Mouse (Mus musculus) thymus, adult 2 months (tissue): Measurements from ENCODE around the gene Hexim1. TPM values are rescaled to one million over a fixed set of nuclear protein-coding genes. Genes with fewer than 3 reads are reported as not detected.

Source experiments
- DNase-seq: peaks from one replicate; pipeline ENCODE4 v3.0.0; 2021
- H3K27ac ChIP-seq: fragments of 200-500 bp; 2 replicates; pipeline ENCODE4 v1.5.1; 2012; ENCODE audit warnings: low read length, control low read depth; ENCODE audit not compliant: control insufficient read depth, insufficient read depth
- H3K27me3 ChIP-seq: fragments of 200-500 bp; 2 replicates; pipeline ENCODE4 v1.6.1; 2012; ENCODE audit warnings: mild to moderate bottlenecking, low read length, moderate library complexity, mixed read lengths; ENCODE audit not compliant: control insufficient read depth, insufficient read depth
- H3K36me3 ChIP-seq: fragments of 200-500 bp; 2 replicates; pipeline ENCODE4 v1.6.1; 2012; ENCODE audit warnings: mild to moderate bottlenecking, low read length, moderate library complexity; ENCODE audit not compliant: control insufficient read depth, insufficient read depth
- H3K4me1 ChIP-seq: fragments of 200-500 bp; replicated peaks from 2 replicates; pipeline ENCODE4 v1.6.1; 2012; ENCODE audit warnings: low read length; ENCODE audit not compliant: control insufficient read depth, insufficient read depth
- H3K4me3 ChIP-seq: fragments of 200-500 bp; 2 replicates; pipeline ENCODE4 v1.5.1; 2012; ENCODE audit warnings: mild to moderate bottlenecking, low read length, control low read depth, moderate library complexity; ENCODE audit not compliant: control insufficient read depth, insufficient read depth
- CTCF ChIP-seq: fragments of 200-500 bp; IDR thresholded peaks from 2 replicates; pipeline ENCODE4 v1.5.1; 2012; ENCODE audit warnings: mild to moderate bottlenecking, control low read depth, low read length, moderate library complexity, borderline replicate concordance; ENCODE audit not compliant: control insufficient read depth, poor library complexity, insufficient read depth; ENCODE audit errors: extremely low read depth
- POLR2A ChIP-seq: fragments of 200-500 bp; IDR thresholded peaks from 2 replicates; pipeline ENCODE4 v1.6.1; 2012; ENCODE audit warnings: mild to moderate bottlenecking, low read length, control low read depth, moderate library complexity; ENCODE audit not compliant: control insufficient read depth, poor library complexity, insufficient read depth; ENCODE audit errors: extremely low read depth
- WGBS: fragments of 180-500 bp; shearing (Covaris S2); methylation state at CpG from one replicate; pipeline ENCODE4 v1.1.7; 2018; 5-methylcytosine and 5-hydroxymethylcytosine counted together
- polyA plus RNA-seq: library from polyadenylated mRNA; depleted of rRNA; stranded (reverse); fragments of >200 nt; gene quantifications from 2 replicates; pipeline ENCODE4 v1.2.3, GENCODE M21; 2012

The Hexim1 gene
- polyA plus RNA-seq, 1 experiment, result 18.2 TPM

- H3K4me1 ChIP-seq, result peaks cover 19% of the 10 kb centered on the region
- no peak for TF ChIP-seq POLR2A
- no peak for TF ChIP-seq CTCF
- no peaks in the 10 kb centered on the region for H3K36me3 ChIP-seq
- WGBS, result 95% methylated on average over 11 of the region's 11 CpGs
- no peak overlapping the region for H3K4me3 ChIP-seq
- no peak overlapping the region for H3K27ac ChIP-seq
- peaks cover 5% of the 10 kb centered on the region; the same call in 1 of the 2 replicates for H3K27me3 ChIP-seq
- DNase-seq, result no peak
Measured at GRCm38 (mm10) chr11:103098531-103099190, 17.4 kb upstream of the Hexim1 start.

DNA sequence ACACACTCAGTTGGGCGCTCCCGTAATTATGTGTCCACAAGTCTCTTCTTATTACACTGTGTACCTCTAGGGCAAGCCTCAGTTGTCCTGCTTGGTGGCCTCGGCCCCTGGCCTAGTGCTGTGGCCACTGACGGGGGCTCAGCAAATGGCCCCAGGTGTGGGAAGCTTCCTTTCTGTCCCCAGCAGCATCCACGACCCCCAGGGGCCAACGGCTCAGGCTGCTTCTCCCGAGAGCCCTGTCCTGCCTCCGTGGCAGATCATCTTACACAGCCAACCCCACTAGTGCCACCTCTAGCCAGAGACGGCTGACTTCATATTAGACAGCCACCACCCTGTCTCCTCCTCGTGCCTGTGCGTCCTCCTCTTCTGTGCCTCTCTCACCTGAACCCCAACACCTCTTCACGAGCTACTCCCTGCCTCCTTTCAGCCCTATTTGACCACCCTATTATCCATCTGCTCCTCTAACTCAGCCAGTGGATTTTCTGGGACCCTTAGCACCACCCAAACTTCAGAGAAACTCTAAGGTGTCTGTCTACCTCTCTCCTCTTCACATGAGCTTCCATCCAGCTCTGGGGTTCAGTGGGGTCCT lies 16.6 kb upstream of the Hexim1 start:
- peaks cover 5% of the 10 kb centered on the region; the same call in 1 of the 2 replicates for H3K27me3 ChIP-seq
- no peak overlapping the region for H3K27ac ChIP-seq
- DNase-seq, result no peak
- no peak for TF ChIP-seq CTCF
- no peak for TF ChIP-seq POLR2A
- WGBS, result 90% methylated on average over 12 of the region's 12 CpGs
- no peaks in the 10 kb centered on the region for H3K36me3 ChIP-seq
- H3K4me3 ChIP-seq, result no peak overlapping the region
- peaks cover 22% of the 10 kb centered on the region for H3K4me1 ChIP-seq

- H3K27ac ChIP-seq, result no peak overlapping the region
- H3K4me1 ChIP-seq, result peaks cover 25% of the 10 kb centered on the region
- no peak for DNase-seq
- no peak overlapping the region for H3K4me3 ChIP-seq
- TF ChIP-seq POLR2A (no peak), CTCF (no peak)
- peaks cover 5% of the 10 kb centered on the region; the same call in 1 of the 2 replicates for H3K27me3 ChIP-seq
- 60% methylated on average over 8 of the region's 8 CpGs for WGBS
- no peaks in the 10 kb centered on the region for H3K36me3 ChIP-seq
Measured at GRCm38 (mm10) chr11:103100361-103100760, 15.7 kb upstream of the Hexim1 start.

DNA sequence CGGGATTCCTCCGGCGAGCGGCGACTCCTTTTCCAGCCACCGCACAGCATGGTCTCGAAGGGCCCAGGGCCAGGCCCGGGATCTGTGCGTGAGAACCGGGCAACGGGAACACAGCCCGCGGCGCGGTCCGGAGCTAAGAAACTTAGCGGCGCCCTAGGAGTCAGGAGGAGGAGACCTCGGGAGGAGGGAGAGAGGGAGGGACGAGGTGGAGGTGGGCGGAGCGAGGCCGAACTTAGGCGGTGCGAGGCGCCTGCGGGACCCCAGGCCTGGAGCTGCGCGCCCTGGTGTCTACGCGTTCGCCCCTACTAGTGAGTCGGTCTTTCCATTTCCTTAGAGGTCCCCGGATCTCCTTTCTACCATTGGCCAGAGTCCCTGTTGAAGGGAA lies 14.6 kb upstream of the Hexim1 start, which contains the start of the genes Plcd3 and Acbd4:
TSS of gene Plcd3 (minus strand) at position 178 of the 385 bp plus-strand sequence.
TSS of gene Acbd4 (plus strand) at position 202 of the 385 bp plus-strand sequence.
- no peaks in the 10 kb centered on the region for H3K36me3 ChIP-seq
- H3K27ac ChIP-seq, result no peak within 1 kb of the TSS
- peak within 1 kb of the TSS; percentile 21 for H3K4me3 ChIP-seq
- DNase-seq, result peak; percentile 57
- WGBS, result 2% methylated on average over 34 of the region's 34 CpGs
- TF ChIP-seq CTCF (no peak), POLR2A (no peak)
- H3K27me3 ChIP-seq, result peaks cover 5% of the 10 kb centered on the region; the same call in 1 of the 2 replicates
- H3K4me1 ChIP-seq, result peaks cover 25% of the 10 kb centered on the region

GRCm38 (mm10) chr11:103101866-103102501 lies 14.0 kb upstream of the Hexim1 start:
- DNase-seq, result no peak
- H3K27ac ChIP-seq, result no peak overlapping the region
- TF ChIP-seq POLR2A, result no peak
- TF ChIP-seq CTCF, result no peak
- peaks cover 25% of the 10 kb centered on the region for H3K4me1 ChIP-seq
- peak overlapping the region; percentile 21 for H3K4me3 ChIP-seq
- 6% methylated on average over 30 of the region's 30 CpGs for WGBS
- peaks cover 5% of the 10 kb centered on the region; the same call in 1 of the 2 replicates for H3K27me3 ChIP-seq
- no peaks in the 10 kb centered on the region for H3K36me3 ChIP-seq

DNA sequence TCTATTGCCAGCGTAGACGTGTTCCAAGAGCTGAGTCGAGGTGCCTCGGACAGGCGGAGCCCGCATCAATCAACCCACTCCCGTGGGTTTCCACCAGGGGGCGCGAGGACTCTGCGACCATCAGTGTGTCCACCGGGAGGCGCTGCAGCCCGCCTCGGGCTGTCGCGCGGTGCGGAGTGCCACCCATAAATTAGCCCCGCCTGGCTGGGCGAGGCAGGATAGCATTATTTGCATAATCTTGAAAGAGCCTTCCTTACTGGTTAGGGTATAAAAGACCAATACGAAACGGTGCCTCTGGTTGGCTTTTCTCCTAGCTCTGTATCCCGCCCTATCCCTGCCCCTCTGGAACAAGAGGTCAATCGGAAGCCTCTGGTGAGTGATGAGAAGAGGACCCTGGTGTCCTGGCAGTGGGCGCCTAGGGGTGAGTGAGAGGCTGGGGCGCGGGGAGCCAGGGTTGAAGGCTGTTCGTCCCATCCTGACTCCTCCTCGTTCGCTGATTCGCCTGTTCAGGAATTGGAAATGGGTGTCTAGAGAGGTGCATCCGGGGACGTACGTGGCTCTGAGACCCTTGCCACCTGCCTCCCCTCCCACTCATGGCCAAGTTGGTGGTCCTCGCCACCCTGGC lies 13.2 kb upstream of the Hexim1 start:
- DNase-seq, result peak; percentile 96
- WGBS, result 2% methylated on average over 35 of the region's 35 CpGs
- peak overlapping the region; percentile 57 for H3K4me3 ChIP-seq

More for the DNA sequence above, 13.2 kb upstream of the Hexim1 start:
- Histone ChIP-seq H3K27me3 (peaks cover 5% of the 10 kb centered on the region; the same call in 1 of the 2 replicates), H3K4me1 (peaks cover 25% of the 10 kb centered on the region), H3K36me3 (no peaks in the 10 kb centered on the region), H3K27ac (peak overlapping the region; percentile 11; the same call in 1 of the 2 replicates)
- peak; percentile 100 for TF ChIP-seq CTCF
- no peak for TF ChIP-seq POLR2A
